Mouse (Mus musculus) intestine, embryonic 14.5 days (tissue): Measurements from ENCODE around the gene Slc39a11. TPM values are rescaled to one million over a fixed set of nuclear protein-coding genes. Genes with fewer than 3 reads are reported as not detected.

Experiments used
- ATAC-seq: fragments of 200-750 bp; cut with Nextera tagmentation; replicated peaks from 2 replicates; pipeline ENCODE4 v1.8.0; 2017; ENCODE audit warnings: low read depth, moderate number of reproducible peaks, moderate TSS enrichment, moderate library complexity; ENCODE audit not compliant: low FRiP score, low TSS enrichment
- DNase-seq: peaks from one replicate; pipeline ENCODE4 v3.0.0-alpha.2; 2018; ENCODE audit warnings: low spot score
- H3K27ac ChIP-seq: fragments of 300-500 bp; sonication (generic); 2 replicates; pipeline ENCODE4 v1.5.1; 2014; ENCODE audit warnings: low read depth, mild to moderate bottlenecking, control low read depth
- H3K27me3 ChIP-seq: fragments of 300-500 bp; sonication (generic); replicated peaks from 2 replicates; pipeline ENCODE4 v1.6.1; 2014; ENCODE audit warnings: low read length, control low read depth; ENCODE audit not compliant: control insufficient read depth, insufficient read depth
- H3K36me3 ChIP-seq: fragments of 300-500 bp; sonication (generic); 2 replicates; pipeline ENCODE4 v1.6.1; 2014; ENCODE audit warnings: low read length, control low read depth; ENCODE audit not compliant: control insufficient read depth, insufficient read depth
- H3K4me1 ChIP-seq: fragments of 300-500 bp; sonication (generic); replicated peaks from 2 replicates; pipeline ENCODE4 v1.6.1; 2014; ENCODE audit warnings: low read length, control low read depth, mixed read lengths; ENCODE audit not compliant: control insufficient read depth, insufficient read depth
- H3K4me2 ChIP-seq: fragments of 300-500 bp; sonication (generic); 2 replicates; pipeline ENCODE4 v1.6.1; 2014; ENCODE audit warnings: low read length
- H3K4me3 ChIP-seq: fragments of 300-500 bp; sonication (generic); 2 replicates; pipeline ENCODE4 v1.5.1; 2014; ENCODE audit warnings: low read depth, low read length, control low read depth, mixed read lengths
- H3K9ac ChIP-seq: fragments of 300-500 bp; sonication (generic); 2 replicates; pipeline ENCODE4 v1.6.1; 2014; ENCODE audit warnings: mild to moderate bottlenecking, low read length
- H3K9me3 ChIP-seq: fragments of 300-500 bp; sonication (generic); 2 replicates; pipeline ENCODE4 v1.6.1; 2016; ENCODE audit warnings: low read length, control low read depth; ENCODE audit not compliant: control insufficient read depth
- WGBS: fragments of 180-500 bp; shearing (Covaris S2); extraction: QIAGEN DNeasy Blood & Tissue Kit; methylation state at CpG from one replicate; pipeline ENCODE4 v1.1.7; 2014; 5-methylcytosine and 5-hydroxymethylcytosine counted together
- polyA plus RNA-seq: library from polyadenylated mRNA; unstranded; fragments of >200 nt; fragmentation: Nextera tagmentation; extraction: Ambion mirVana; gene quantifications from 2 replicates; pipeline ENCODE4 v1.2.1, GENCODE M21; 2014

Gene Slc39a11
- polyA plus RNA-seq, 1 experiment from 2014 or later, result 24.0 TPM

DNA sequence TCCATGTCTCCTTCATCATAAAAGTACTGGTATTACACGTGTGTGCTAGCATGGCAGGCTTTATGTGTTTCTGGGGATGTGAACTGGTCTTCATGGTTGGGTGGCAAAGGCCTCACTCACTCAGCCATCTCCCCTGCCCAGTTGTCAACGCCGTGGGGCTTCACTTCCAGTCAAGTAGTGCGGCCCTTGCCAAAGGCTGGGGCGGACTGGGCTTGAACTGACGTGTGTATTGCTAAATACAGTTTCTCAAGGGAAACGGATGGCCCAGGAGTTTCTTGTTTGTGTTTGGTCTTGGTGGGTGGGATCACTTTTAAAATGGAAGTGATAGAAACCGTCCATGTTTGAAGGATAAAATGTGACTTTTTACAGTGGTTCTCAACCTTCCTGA lies 112.7 kb downstream of the Slc39a11 start:
- ATAC-seq (no peak), DNase-seq (no peak)
- Histone ChIP-seq H3K27ac (no peak overlapping the region), H3K27me3 (no peaks in the 10 kb centered on the region), H3K9ac (no peak overlapping the region), H3K4me1 (no peaks in the 10 kb centered on the region), H3K9me3 (no peaks in the 10 kb centered on the region), H3K36me3 (no peaks in the 10 kb centered on the region), H3K4me3 (no peak overlapping the region), H3K4me2 (no peak overlapping the region)
- WGBS, result 82% methylated on average over 8 of the region's 8 CpGs

DNA sequence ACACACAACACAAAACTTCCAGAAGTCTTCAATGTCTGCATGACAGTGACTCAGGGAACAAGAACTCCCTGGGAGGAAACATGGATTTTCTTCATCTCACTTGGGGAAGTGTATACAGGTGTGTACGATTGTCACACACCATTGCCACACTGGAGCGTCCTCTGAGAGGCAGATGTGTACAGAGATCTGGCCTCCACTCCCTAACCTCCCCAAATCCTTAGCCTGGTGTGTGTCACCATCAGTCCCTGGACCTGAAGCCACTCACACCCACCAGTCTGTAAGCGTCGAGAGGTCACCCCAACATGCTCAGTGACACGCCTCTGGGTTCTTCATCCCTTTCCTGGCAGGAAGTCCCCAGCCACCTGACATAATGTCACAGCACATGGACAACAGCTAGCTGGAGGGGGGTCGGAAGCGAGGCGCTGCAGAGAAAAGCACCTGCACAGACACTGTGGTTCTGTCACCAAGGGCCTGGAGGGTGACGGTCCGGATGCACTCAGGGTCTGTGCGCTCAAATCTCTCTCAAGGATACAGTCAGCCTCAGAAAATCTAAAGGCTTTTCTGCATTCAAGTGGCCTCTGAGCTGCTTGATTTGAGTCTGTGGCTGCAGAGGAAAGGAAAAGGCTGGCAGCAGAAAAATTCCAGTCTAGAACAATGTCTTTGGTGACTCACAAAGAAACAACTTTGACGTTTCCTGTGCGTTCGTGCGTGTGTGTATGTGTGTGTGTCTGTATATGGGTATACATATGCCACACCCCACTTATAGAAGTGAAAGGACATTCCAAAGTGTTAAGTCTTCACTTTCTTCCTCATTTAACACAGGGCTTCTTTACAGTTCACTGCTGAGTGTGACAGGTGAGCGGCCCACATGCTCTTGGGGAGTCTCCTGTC lies 113.3 kb downstream of the Slc39a11 start:
- 86% methylated on average over 16 of the region's 16 CpGs for WGBS
- H3K27ac ChIP-seq, result no peak overlapping the region
- no peaks in the 10 kb centered on the region for H3K36me3 ChIP-seq
- no peak overlapping the region for H3K4me3 ChIP-seq
- no peak for ATAC-seq
- no peaks in the 10 kb centered on the region for H3K9me3 ChIP-seq
- no peak overlapping the region for H3K4me2 ChIP-seq
- H3K27me3 ChIP-seq, result no peaks in the 10 kb centered on the region
- no peak overlapping the region for H3K9ac ChIP-seq
- no peak for DNase-seq
- no peaks in the 10 kb centered on the region for H3K4me1 ChIP-seq

- Histone ChIP-seq H3K27ac (no peak overlapping the region), H3K27me3 (no peaks in the 10 kb centered on the region), H3K9me3 (no peaks in the 10 kb centered on the region), H3K36me3 (no peaks in the 10 kb centered on the region), H3K4me1 (no peaks in the 10 kb centered on the region), H3K9ac (no peak overlapping the region), H3K4me2 (no peak overlapping the region), H3K4me3 (no peak overlapping the region)
- DNase-seq (no peak), ATAC-seq (no peak)
- 80% methylated on average over 11 of the region's 11 CpGs for WGBS
These were observed 115.5 kb downstream of the Slc39a11 start for GRCm38 (mm10) chr11:113534341-113534740.

DNA sequence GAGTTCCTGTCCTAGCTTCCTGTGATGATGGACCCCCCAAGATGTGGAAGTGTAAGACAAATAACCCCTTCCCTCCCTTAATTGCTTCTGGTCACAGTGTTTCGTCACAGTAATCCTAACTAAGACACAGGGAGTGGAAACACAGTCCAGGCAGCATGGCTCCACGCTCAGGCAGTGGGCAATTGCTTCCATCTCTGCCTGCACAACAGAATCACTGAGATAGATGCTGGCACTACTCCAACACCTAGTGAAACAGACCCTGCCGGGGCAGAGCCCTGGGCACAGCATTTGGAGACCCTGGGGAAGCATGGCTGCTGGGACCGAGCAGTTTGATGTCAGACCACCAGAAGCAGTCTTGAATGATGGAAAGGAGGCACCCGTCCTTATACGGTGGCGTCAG lies 115.9 kb downstream of the Slc39a11 start:
- Histone ChIP-seq H3K36me3 (no peaks in the 10 kb centered on the region), H3K27ac (no peak overlapping the region), H3K27me3 (no peaks in the 10 kb centered on the region), H3K9ac (no peak overlapping the region), H3K9me3 (no peaks in the 10 kb centered on the region), H3K4me1 (no peaks in the 10 kb centered on the region), H3K4me3 (no peak overlapping the region), H3K4me2 (no peak overlapping the region)
- WGBS, result 56% methylated on average over 7 of the region's 7 CpGs
- ATAC-seq, result no peak
- DNase-seq, result no peak

DNA sequence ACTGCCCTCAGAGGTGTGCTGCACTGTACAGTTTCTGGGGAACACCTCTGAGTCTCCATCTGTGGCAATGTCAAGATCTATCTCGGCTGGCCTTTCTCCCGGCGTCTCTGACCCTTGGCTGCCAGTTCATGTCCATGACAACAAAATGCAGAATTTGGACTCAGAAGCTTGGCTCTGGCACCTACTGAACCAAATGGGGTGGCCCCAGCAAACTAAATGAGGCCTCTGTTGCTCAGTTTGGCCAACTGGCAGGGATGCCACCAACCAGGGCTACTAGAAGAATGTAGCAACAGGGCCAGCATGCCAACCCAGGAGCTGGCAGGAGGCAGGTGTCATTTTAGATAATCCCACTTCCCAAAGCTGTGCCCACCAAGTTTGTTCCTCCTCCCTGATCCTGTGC lies 121.5 kb downstream of the Slc39a11 start:
- no peak for ATAC-seq
- H3K36me3 ChIP-seq, result no peaks in the 10 kb centered on the region
- H3K4me2 ChIP-seq, result no peak overlapping the region
- no peaks in the 10 kb centered on the region for H3K27me3 ChIP-seq
- no peaks in the 10 kb centered on the region for H3K9me3 ChIP-seq
- no peak overlapping the region for H3K9ac ChIP-seq
- 91% methylated on average over 3 of the region's 3 CpGs for WGBS
- H3K4me3 ChIP-seq, result no peak overlapping the region
- DNase-seq, result no peak
- H3K27ac ChIP-seq, result no peak overlapping the region
- no peaks in the 10 kb centered on the region for H3K4me1 ChIP-seq

DNA sequence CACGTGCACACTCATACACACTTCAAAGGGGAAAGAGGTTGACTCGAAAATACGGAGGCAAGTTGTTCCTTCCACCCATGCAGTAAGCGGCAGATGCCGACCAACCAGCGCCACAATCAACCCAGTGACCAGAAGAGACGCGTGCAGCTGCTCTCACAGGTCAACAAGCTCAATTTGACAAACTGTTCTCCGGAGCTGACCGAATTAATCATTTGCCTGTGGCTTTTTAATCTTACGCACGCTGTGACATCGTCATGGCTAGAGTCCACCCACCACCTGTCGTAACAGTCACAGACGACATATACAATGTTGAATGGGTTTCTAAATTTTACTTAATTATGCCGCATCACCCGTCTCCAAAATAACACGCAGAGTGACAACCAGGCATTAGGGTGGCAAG lies 124.1 kb downstream of the Slc39a11 start:
- 82% methylated on average over 18 of the region's 18 CpGs for WGBS
- Histone ChIP-seq H3K36me3 (no peaks in the 10 kb centered on the region), H3K9ac (no peak overlapping the region), H3K9me3 (no peaks in the 10 kb centered on the region), H3K4me3 (no peak overlapping the region), H3K4me2 (no peak overlapping the region), H3K27me3 (no peaks in the 10 kb centered on the region), H3K27ac (no peak overlapping the region), H3K4me1 (no peaks in the 10 kb centered on the region)
- ATAC-seq (no peak), DNase-seq (no peak)

GRCm38 (mm10) chr11:113522726-113523125 lies 127.2 kb downstream of the Slc39a11 start:
- H3K9ac ChIP-seq, result no peak overlapping the region
- WGBS, result 77% methylated on average over 4 of the region's 4 CpGs
- no peak overlapping the region for H3K27ac ChIP-seq
- no peaks in the 10 kb centered on the region for H3K9me3 ChIP-seq
- ATAC-seq (no peak), DNase-seq (no peak)
- no peaks in the 10 kb centered on the region for H3K36me3 ChIP-seq
- no peak overlapping the region for H3K4me2 ChIP-seq
- H3K27me3 ChIP-seq, result no peaks in the 10 kb centered on the region
- H3K4me3 ChIP-seq, result no peak overlapping the region
- 0 out of 2 replicates have a peak, but pooled peaks cover 3% of the 10 kb centered on the region for H3K4me1 ChIP-seq

GRCm38 (mm10) chr11:113521469-113522190 lies 128.2 kb downstream of the Slc39a11 start:
- 69% methylated on average over 20 of the region's 20 CpGs for WGBS
- no peak for DNase-seq
- Histone ChIP-seq H3K4me2 (no peak overlapping the region), H3K9ac (no peak overlapping the region), H3K27me3 (no peaks in the 10 kb centered on the region), H3K27ac (no peak overlapping the region), H3K36me3 (no peaks in the 10 kb centered on the region), H3K4me1 (0 out of 2 replicates have a peak, but pooled peaks cover 3% of the 10 kb centered on the region), H3K4me3 (no peak overlapping the region), H3K9me3 (no peaks in the 10 kb centered on the region)
- ATAC-seq, result no peak
